Mouse (Mus musculus) adrenal gland, postnatal 25 days (tissue): ENCODE results near the gene Dazap1. TPM values are rescaled to one million over a fixed set of nuclear protein-coding genes. Genes with fewer than 3 reads are reported as not detected.

ENCODE experiments used
- DNase-seq: peaks from one replicate; pipeline ENCODE4 v3.0.0; 2021; ENCODE audit warnings: mixed read lengths
- microRNA-seq, 2 experiments: library from miRNA; unstranded; fragments of <30 nt; microRNA quantifications; one replicate each; pipeline ENCODE4 v1.2.0; 2021
- total RNA-seq: library from RNA; stranded (reverse); gene quantifications from 2 replicates; pipeline ENCODE4 v1.2.3, GENCODE M21; 2021

Dazap1 gene
- total RNA-seq, 1 experiment from 2014 or later = 117 TPM

DNA sequence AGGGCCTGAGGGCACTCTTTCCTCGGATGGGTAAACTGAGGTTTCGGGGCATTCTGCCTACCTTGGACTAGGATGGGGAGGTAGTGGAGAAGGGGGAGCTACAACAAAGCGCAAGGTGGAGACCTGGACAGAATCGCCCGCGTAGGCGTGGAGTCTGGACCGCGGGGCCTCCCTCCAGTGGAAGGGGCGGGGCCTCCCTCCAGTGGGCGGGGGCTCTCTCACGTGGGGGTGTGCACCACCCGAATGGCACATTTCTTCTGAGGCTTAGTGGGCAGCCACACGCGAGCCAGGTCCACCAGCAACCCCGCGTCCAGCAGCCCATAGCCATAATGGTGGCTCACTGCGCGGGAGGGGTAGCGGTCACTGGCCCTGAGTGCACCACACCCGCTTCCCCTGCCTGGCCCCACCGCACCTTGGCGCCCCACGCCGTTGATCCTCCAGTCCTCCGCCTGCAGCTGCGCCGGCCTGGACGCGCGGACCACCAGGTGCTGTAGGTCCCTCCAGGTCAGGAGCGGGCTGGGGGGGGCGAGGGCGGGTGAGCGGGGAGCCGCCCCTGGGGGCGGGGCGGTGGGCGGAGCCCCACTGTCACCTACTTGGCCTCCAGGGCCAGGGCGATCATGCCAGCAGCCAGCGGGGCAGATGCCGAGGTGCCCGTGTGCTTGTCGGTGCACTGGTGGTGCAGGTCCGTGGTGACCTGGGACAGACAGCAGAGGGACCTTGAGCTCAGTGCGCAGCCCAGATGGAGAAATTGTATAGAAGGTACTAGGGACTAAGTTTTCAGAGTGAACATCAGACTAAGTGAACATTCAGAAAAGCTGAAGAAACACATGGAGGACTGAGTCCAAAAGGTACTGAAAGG, 62.2 kb downstream of the Dazap1 start:
- peak; percentile 81 for DNase-seq

DNA sequence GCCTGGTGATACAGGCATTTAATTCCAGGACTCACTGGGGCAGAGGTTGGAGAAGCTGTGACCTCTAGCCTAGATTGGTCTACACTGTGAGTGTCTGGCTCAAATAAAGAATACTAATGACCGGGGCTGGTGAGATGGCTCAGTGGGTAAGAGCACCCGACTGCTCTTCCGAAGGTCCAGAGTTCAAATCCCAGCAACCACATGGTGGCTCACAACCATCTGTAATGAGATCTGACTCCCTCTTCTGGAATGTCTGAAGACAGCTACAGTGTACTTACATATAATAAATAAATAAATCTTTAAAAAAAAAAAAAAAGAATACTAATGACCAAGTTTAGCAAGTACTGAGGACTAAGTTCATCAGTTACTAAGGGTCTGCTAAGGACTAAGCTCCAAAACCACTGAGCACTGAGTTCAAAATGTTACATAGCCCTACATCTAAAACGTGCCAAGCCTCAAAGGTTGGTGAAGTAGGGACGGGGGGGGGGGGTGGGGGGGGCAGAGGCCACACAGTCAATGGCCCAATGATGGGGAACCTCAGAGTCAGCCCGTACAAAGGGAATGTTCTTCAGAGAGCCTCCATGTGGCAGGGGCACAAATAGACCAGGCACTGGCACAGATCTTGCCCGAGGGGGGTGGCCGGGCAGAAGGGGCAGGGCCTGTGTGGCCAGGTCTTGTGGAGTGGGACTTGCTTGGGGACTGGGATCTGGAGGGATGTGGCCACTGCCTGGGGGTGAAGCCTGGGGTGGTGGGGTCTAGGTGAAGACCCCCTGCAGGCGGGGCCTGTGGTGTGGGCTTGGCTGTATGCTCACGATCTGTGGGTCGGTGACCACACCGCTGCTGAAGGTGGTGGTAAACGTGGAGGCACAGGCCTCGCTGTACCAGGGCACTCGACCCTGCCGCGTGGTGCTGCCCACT, 63.1 kb downstream of the Dazap1 start:
- no peak for DNase-seq

DNA sequence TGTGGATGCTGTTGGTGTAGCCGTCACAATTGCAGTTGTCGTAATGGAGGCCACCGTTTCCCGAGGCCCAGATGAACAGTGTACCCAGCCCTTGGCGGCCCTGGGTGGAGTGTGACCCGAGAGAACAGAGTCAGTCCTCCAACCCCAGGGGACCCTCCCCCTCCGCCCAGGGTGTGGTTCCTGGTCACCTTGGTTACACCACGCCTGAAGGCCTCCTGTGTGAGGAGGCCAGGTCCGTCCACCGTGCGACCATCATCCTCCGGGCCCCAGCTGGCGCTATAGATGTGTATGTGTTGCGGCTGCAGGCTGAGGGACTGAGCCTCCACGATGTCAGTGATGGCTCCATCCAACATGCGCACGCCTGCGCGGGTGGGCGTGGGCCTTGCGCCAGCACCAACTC, 63.8 kb downstream of the Dazap1 start:
- DNase-seq = no peak

- peak; percentile 95 for DNase-seq
Measured at GRCm38 (mm10) chr10:80329273-80330081, 68.2 kb downstream of the Dazap1 start, which contains the start of the genes Pcsk4 and Reep6. TSS of gene Pcsk4 (minus strand) at chr10:80329498. TSS of gene Reep6 (plus strand) at chr10:80329953.

- no peak for DNase-seq
Measured at GRCm38 (mm10) chr10:80330084-80330483, 68.8 kb downstream of the Dazap1 start.

- no peak for DNase-seq
Measured at GRCm38 (mm10) chr10:80330888-80331287, 69.6 kb downstream of the Dazap1 start.

GRCm38 (mm10) chr10:80331636-80332524, 70.6 kb downstream of the Dazap1 start:
- DNase-seq = no peak

- DNase-seq = no peak
Measured at GRCm38 (mm10) chr10:80332525-80332989, 71.3 kb downstream of the Dazap1 start.

DNA sequence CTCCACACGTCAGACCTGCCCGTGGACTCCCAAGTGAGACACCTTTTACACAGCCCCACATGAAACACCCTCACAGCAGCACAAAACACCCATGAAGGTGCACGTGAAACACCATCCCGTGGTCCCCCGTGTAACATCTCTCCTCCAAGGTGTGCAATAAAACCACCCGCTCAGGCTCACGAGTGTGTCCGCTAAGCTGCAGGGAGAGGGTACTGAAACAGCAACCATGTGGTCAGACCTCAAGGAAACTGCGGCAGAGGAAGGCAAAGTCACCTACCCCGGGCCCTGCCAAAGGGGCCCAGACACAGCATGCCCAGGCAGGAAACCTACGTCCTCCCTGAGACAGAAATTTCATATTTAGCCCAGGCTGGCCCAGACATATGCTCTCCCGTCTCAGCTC, 75.0 kb downstream of the Dazap1 start:
- DNase-seq = no peak

Small RNAs within 50 kb of the gene (microRNA-seq; reads per million reads assigned to microRNA genes)
- gene Mir6911 = 0 to 0.34 reads per million in 2 experiments

Other genes with a start within 250 kb of the Dazap1 start
- gene Arhgap45, start 244.8 kb upstream of the Dazap1 start, total RNA-seq = 3.7 and 4.3 TPM in 2 replicates
- gene Polr2e, start 221.7 kb upstream of the Dazap1 start, total RNA-seq = 84.3 and 101 TPM in 2 replicates
- 977 and 1,201 TPM in 2 replicates for gene Gpx4, start 214.3 kb upstream of the Dazap1 start, total RNA-seq
- gene Sbno2, start 155.9 kb upstream of the Dazap1 start, total RNA-seq = 66.1 and 73.2 TPM in 2 replicates
- 154 TPM in 2 replicates for gene Stk11, start 145.7 kb upstream of the Dazap1 start, total RNA-seq
- gene Atp5d, start 122.9 kb upstream of the Dazap1 start, total RNA-seq = 460 and 592 TPM in 2 replicates
- 45.4 and 67.9 TPM in 2 replicates for gene Cbarp, start 120.7 kb upstream of the Dazap1 start, total RNA-seq
- gene Midn, start 113.2 kb upstream of the Dazap1 start, total RNA-seq = 74.1 and 97.4 TPM in 2 replicates
- gene Cirbp, start 95.5 kb upstream of the Dazap1 start, total RNA-seq = 49.9 and 142 TPM in 2 replicates
- gene 1600002K03Rik, start 88.5 kb upstream of the Dazap1 start, total RNA-seq = 15.6 and 16.7 TPM in 2 replicates
- 2.7 and 5.2 TPM in 2 replicates for gene Efna2, start 82.0 kb upstream of the Dazap1 start, total RNA-seq
- gene Mum1, start 35.1 kb upstream of the Dazap1 start, total RNA-seq = 23.4 and 37.9 TPM in 2 replicates
- gene Ndufs7, start 12.4 kb upstream of the Dazap1 start, total RNA-seq = 238 and 243 TPM in 2 replicates
- 326 and 398 TPM in 2 replicates for gene Gamt, start 474 bp upstream of the Dazap1 start, total RNA-seq
- 1,145 and 1,195 TPM in 2 replicates for gene Rps15, start 31.0 kb downstream of the Dazap1 start, total RNA-seq
- 1.4 and 3.2 TPM in 2 replicates for gene Apc2, start 34.5 kb downstream of the Dazap1 start, total RNA-seq
- gene 2310011J03Rik, start 59.1 kb downstream of the Dazap1 start, total RNA-seq = 31.7 and 33.5 TPM in 2 replicates
- gene Pcsk4, start 68.0 kb downstream of the Dazap1 start, total RNA-seq = 3.0 and 4.3 TPM in 2 replicates
- gene Reep6, start 68.5 kb downstream of the Dazap1 start, total RNA-seq = 8.0 and 12.8 TPM in 2 replicates
- 8.9 and 10.4 TPM in 2 replicates for gene Adamtsl5, start 86.9 kb downstream of the Dazap1 start, total RNA-seq
- gene Plk5, start 95.0 kb downstream of the Dazap1 start, total RNA-seq = 0.15 TPM in 1 of 2 replicates, not detected in the other
- gene Mex3d, start 126.2 kb downstream of the Dazap1 start, total RNA-seq = 18.3 and 21.7 TPM in 2 replicates
- gene Mbd3, start 138.1 kb downstream of the Dazap1 start, total RNA-seq = 127 and 139 TPM in 2 replicates
- gene Uqcr11, start 145.3 kb downstream of the Dazap1 start, total RNA-seq = 728 and 779 TPM in 2 replicates
- gene Tcf3, start 172.2 kb downstream of the Dazap1 start, total RNA-seq = 63.1 and 84.1 TPM in 2 replicates
- not detected in 2 replicates for gene Onecut3, start 233.3 kb downstream of the Dazap1 start, total RNA-seq